Mouse (Mus musculus): Measurements from ENCODE around the gene Lrrc55. TPM values are rescaled to one million over a fixed set of nuclear protein-coding genes. Genes with fewer than 3 reads are reported as not detected.

Lrrc55 gene
- polyA plus RNA-seq, 1 experiment from 2014 or later: 0.10 TPM

- Histone ChIP-seq H3K9me3 (ENCODE audit: low read length) (no peaks in the 10 kb centered on the region), H3K27me3 (replicated peaks; ENCODE audit: insufficient read depth, low read length) (no peaks in the 10 kb centered on the region), H3K36me3 (ENCODE audit: insufficient read depth, low read length) (no peaks in the 10 kb centered on the region), H3K4me1 (ENCODE audit: insufficient read depth, low read depth, low read length) (no peaks in the 10 kb centered on the region), H3K4me2 (replicated peaks; ENCODE audit: low read depth, low read length) (no peak overlapping the region), H3K27ac (ENCODE audit: low read length) (no peak overlapping the region), H3K4me3 (ENCODE audit: low read depth, low read length) (no peak overlapping the region), H3K9ac (replicated peaks; ENCODE audit: low read depth) (no peak overlapping the region)
- DNase-seq (ENCODE audit: low spot score): no peak
- no peak for TF ChIP-seq CTCF (IDR thresholded peaks at IDR 0.05)
- no peak for TF ChIP-seq EP300 (IDR thresholded peaks at IDR 0.05)
- WGBS: 44% methylated on average over 3 of the region's 3 CpGs
- ATAC-seq: no peak
Observed at GRCm38 (mm10) chr2:85229606-85230005, 32.6 kb upstream of the Lrrc55 start.

- no peaks in the 10 kb centered on the region for H3K4me1 ChIP-seq (ENCODE audit: insufficient read depth, low read depth, low read length)
- H3K4me3 ChIP-seq (ENCODE audit: low read depth, low read length): no peak overlapping the region
- no peak overlapping the region for H3K27ac ChIP-seq (ENCODE audit: low read length)
- H3K9ac ChIP-seq (replicated peaks; ENCODE audit: low read depth): no peak overlapping the region
- H3K9me3 ChIP-seq (ENCODE audit: low read length): no peaks in the 10 kb centered on the region
- ATAC-seq: no peak
- 86% methylated on average over 3 of the region's 3 CpGs for WGBS
- no peak overlapping the region for H3K4me2 ChIP-seq (replicated peaks; ENCODE audit: low read depth, low read length)
- H3K36me3 ChIP-seq (ENCODE audit: insufficient read depth, low read length): no peaks in the 10 kb centered on the region
- no peak for TF ChIP-seq EP300 (IDR thresholded peaks at IDR 0.05)
- no peak for TF ChIP-seq CTCF (IDR thresholded peaks at IDR 0.05)
- no peaks in the 10 kb centered on the region for H3K27me3 ChIP-seq (replicated peaks; ENCODE audit: insufficient read depth, low read length)
- DNase-seq (ENCODE audit: low spot score): no peak
Observed at GRCm38 (mm10) chr2:85227816-85228335, 30.9 kb upstream of the Lrrc55 start.

GRCm38 (mm10) chr2:85224221-85225179 is 27.5 kb upstream of the Lrrc55 start:
- H3K4me2 ChIP-seq (replicated peaks; ENCODE audit: low read depth, low read length): no peak overlapping the region
- no peak for ATAC-seq
- WGBS: 55% methylated on average over 17 of the region's 17 CpGs

GRCm38 (mm10) chr2:85216606-85217005 is 19.6 kb upstream of the Lrrc55 start:
- H3K9ac ChIP-seq (replicated peaks; ENCODE audit: low read depth): no peak overlapping the region
- H3K4me1 ChIP-seq (ENCODE audit: insufficient read depth, low read depth, low read length): no peaks in the 10 kb centered on the region
- DNase-seq (ENCODE audit: low spot score) (no peak), ATAC-seq (no peak)
- no peaks in the 10 kb centered on the region for H3K27me3 ChIP-seq (replicated peaks; ENCODE audit: insufficient read depth, low read length)
- H3K9me3 ChIP-seq (ENCODE audit: low read length): no peaks in the 10 kb centered on the region
- H3K36me3 ChIP-seq (ENCODE audit: insufficient read depth, low read length): no peaks in the 10 kb centered on the region
- H3K27ac ChIP-seq (ENCODE audit: low read length): no peak overlapping the region
- H3K4me2 ChIP-seq (replicated peaks; ENCODE audit: low read depth, low read length): no peak overlapping the region
- H3K4me3 ChIP-seq (ENCODE audit: low read depth, low read length): no peak overlapping the region
- TF ChIP-seq CTCF (IDR thresholded peaks at IDR 0.05) (no peak), EP300 (IDR thresholded peaks at IDR 0.05) (no peak)

More at GRCm38 (mm10) chr2:85224221-85225179, 27.5 kb upstream of the Lrrc55 start:
- H3K4me1 ChIP-seq (ENCODE audit: insufficient read depth, low read depth, low read length): no peaks in the 10 kb centered on the region
- DNase-seq (ENCODE audit: low spot score): no peak
- no peak overlapping the region for H3K27ac ChIP-seq (ENCODE audit: low read length)
- H3K9me3 ChIP-seq (ENCODE audit: low read length): no peaks in the 10 kb centered on the region
- H3K4me3 ChIP-seq (ENCODE audit: low read depth, low read length): no peak overlapping the region
- H3K9ac ChIP-seq (replicated peaks; ENCODE audit: low read depth): no peak overlapping the region
- no peaks in the 10 kb centered on the region for H3K36me3 ChIP-seq (ENCODE audit: insufficient read depth, low read length)
- TF ChIP-seq EP300 (IDR thresholded peaks at IDR 0.05) (no peak), CTCF (IDR thresholded peaks at IDR 0.05) (no peak)
- no peaks in the 10 kb centered on the region for H3K27me3 ChIP-seq (replicated peaks; ENCODE audit: insufficient read depth, low read length)

GRCm38 (mm10) chr2:85213746-85214145 is 16.7 kb upstream of the Lrrc55 start:
- no peaks in the 10 kb centered on the region for H3K4me1 ChIP-seq (ENCODE audit: insufficient read depth, low read depth, low read length)
- 68% methylated on average over 2 of the region's 2 CpGs for WGBS
- ATAC-seq: no peak

GRCm38 (mm10) chr2:85209301-85209700 is 12.3 kb upstream of the Lrrc55 start:
- whole genome bisulfite sequencing: 78% methylated on average over 5 of the region's 5 CpGs
- Histone ChIP-seq H3K36me3 (ENCODE audit: insufficient read depth, low read length) (no peaks in the 10 kb centered on the region), H3K27ac (ENCODE audit: low read length) (no peak overlapping the region), H3K4me2 (replicated peaks; ENCODE audit: low read depth, low read length) (no peak overlapping the region), H3K9me3 (ENCODE audit: low read length) (no peaks in the 10 kb centered on the region), H3K4me1 (ENCODE audit: insufficient read depth, low read depth, low read length) (no peaks in the 10 kb centered on the region), H3K4me3 (ENCODE audit: low read depth, low read length) (no peak overlapping the region), H3K27me3 (replicated peaks; ENCODE audit: insufficient read depth, low read length) (no peaks in the 10 kb centered on the region), H3K9ac (replicated peaks; ENCODE audit: low read depth) (no peak overlapping the region)
- no peak for ATAC-seq
- no peak for DNase-seq (ENCODE audit: low spot score)
- no peak for TF ChIP-seq EP300 (IDR thresholded peaks at IDR 0.05)
- TF ChIP-seq CTCF (IDR thresholded peaks at IDR 0.05): no peak

More at GRCm38 (mm10) chr2:85213746-85214145, 16.7 kb upstream of the Lrrc55 start:
- Histone ChIP-seq H3K9me3 (ENCODE audit: low read length) (no peaks in the 10 kb centered on the region), H3K9ac (replicated peaks; ENCODE audit: low read depth) (no peak overlapping the region), H3K27me3 (replicated peaks; ENCODE audit: insufficient read depth, low read length) (no peaks in the 10 kb centered on the region), H3K27ac (ENCODE audit: low read length) (no peak overlapping the region), H3K36me3 (ENCODE audit: insufficient read depth, low read length) (no peaks in the 10 kb centered on the region), H3K4me2 (replicated peaks; ENCODE audit: low read depth, low read length) (no peak overlapping the region), H3K4me3 (ENCODE audit: low read depth, low read length) (no peak overlapping the region)
- DNase-seq (ENCODE audit: low spot score): no peak
- no peak for TF ChIP-seq CTCF (IDR thresholded peaks at IDR 0.05)

Data from lung, postnatal 0 days (tissue).